Mouse (Mus musculus) spleen, postnatal 10 days (tissue): ENCODE measurements at regions not wholly inside any gene's neighbourhood (a gene's known extent, or its start where the extent isn't known, plus 50 kb on each side); places are given as distances from the start of the nearest gene placed in this dataset.
A peak's percentile ranks its signal among the peaks of the same experiment; 100 is the strongest.

Experiments
- DNase-seq, 2 experiments: peaks; one replicate each; pipeline ENCODE4 v3.0.0; 2021 to 2022; ENCODE audit warnings: low spot score in 2 of 2

DNA sequence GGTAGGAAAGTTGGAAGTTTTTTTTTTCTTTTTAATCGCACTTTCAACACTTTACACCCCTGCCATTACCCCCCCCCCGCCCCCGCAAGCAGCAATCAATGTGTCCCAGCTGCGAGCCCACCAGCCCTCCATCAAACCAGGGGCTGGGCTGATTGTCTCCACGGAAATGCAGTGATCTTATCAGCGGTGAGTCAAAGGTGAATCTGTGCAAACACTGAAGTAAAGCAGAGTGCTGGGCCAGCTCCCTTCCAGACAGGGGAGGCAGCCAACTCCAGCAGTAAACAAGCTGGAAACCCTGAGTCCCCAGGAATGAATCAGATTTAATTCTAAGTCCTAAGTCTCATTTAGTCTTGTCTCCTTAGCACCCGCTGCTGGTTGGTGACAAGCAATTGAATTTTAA lies 234.3 kb upstream of the Gpc5 start:
- no peak for DNase-seq

DNA sequence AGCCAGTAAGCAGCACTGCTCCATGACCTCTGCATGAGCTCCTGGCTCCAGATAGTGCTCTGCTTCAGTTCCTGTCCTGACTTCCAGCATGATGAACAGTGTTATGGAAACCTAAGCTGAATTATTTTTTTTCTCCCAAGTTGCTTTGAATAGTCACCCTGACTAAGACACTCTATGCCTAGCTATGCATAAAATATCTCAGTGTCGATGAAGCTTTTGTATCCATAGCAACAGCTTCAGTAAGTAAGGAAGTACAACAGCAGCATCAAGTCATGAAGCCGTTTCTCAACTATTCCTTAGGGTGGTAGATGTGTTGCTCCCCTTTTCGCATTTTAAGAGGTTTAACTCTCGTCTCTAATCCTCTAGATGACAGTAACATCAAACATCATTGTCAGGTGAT lies 228.4 kb upstream of the Gpc5 start:
- DNase-seq = no peak

DNA sequence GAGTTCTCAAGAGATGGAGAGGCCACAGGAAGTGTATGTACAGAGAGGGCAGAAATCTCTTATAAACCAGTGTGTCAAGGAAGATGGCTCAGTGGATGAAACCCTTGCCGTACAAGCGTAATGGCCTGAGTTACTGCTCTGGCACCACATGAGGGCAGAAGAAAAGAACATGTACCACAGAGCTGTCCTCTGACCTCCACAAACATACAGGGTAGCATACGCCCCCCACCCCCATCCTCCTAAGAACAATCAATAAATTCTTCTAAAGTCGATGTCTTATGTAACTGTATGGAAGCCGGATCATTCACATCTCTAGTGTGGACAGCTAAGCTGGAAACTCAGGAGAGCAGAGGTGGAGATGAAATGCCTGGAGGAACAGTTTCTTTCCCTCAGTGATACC lies 227.9 kb upstream of the Gpc5 start:
- no peak for DNase-seq

DNA sequence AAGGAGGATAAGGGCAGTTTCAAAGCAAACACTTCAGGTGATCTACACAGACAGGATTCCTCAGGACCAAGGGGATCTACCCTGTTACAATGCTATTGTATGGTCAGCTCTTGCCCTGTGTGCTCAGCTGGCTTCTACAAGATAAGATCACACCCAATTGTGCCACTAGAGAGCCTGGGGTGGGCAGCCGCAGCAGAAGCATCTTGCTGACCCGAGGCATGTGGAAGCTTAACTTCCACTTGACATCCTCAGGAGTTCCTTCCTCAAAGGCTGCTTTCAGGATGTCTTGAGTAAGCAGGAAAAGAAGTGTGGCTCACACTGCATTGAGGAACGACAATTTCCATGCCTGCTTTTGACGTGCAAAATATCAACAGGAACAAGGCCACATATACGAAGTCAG lies 222.8 kb upstream of the Gpc5 start:
- DNase-seq = no peak

DNA sequence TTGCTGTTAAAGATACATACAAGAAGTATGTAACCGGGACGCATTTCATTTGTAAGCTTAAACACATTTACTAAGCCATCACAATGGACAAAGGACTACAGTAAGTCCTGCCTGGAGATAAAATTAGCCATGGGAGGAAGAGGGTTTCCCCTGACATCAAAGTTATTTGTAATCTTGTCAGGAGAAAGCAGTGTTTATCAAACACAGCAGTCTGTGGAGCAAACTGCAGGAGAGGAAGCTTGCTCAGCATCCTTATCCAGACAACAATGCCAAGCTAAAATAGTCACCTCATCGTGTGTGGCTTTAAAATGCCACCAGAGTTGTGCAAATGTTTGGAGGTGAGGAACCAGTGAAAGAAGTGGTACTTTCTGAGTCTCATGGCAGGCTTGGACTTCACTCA lies 216.9 kb upstream of the Gpc5 start:
- no peak for DNase-seq

DNA sequence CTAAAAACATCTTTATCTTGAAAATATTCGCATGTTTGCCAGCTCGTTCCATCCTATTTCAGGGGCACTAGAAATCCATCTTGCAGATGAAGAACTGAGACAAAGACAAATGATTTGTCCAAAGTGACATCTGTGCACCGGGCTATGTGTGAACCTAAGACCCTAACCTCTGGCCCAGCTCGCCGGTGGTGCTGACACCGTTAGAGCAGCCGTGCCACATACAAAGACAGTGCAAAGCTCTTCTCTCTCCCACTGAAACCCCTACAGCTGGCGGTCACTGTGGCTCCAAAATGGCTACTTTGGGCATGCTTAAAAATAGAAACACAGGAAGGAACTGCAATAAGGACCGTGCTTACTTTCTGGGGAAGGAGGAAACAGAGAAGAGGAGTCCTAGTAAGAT lies 215.6 kb upstream of the Gpc5 start:
- no peak for DNase-seq

DNA sequence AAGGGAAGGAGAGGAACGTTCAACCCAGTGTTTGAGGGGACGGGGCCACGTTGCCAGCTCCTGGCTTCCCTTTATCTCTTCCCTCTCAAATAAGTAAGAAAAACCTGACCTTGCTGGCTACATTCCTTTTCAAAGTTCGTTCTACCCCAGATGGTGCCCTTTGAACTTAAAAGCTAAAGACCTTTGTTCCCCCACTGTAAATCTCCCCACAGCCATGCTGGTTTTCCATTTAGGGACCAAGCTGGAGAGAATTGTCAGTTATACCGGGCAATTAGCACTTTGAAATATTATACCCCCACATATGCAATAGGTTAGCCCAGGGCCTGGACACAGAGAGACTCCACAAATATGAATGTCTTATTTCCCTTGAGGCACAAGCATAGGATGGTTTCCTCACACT lies 214.5 kb upstream of the Gpc5 start:
- no peak for DNase-seq

DNA sequence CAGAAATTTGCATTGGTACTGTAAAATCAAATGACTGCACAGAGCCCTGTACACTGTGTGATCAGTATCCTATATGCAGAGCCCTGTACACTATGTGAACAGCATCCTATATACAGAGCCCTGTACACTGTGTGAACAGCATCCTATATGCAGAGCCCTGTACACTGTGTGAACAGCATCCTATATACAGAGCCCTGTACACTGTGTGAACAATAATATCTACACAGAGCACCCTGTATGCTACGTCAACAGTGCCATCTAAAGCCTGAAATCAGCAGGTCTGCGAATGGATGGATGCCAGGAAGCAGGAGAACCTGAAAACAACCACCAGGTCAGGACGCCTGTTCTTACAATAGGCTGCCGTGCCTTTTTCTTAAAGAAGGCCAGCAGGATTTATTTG lies 211.7 kb upstream of the Gpc5 start:
- DNase-seq = no peak

DNA sequence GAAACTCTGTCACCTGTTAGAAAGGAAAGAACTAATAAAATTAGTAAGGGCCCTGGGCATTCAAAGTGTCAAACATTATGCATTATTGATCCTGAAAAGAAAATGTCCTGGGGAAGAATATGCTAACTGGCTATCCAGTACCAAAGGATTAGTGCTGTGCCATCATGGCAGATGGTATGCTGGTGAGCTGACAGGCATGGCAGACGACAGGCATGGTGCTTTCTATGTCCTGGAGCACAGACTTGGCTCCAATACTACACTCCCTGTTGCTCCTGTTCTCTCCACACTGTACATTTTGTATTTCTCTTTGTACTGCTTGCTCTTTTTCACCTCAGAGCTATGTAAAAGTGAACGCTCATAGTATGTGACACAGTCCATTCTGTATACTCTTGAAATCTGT lies 187.9 kb upstream of the Gpc5 start:
- no peak for DNase-seq

DNA sequence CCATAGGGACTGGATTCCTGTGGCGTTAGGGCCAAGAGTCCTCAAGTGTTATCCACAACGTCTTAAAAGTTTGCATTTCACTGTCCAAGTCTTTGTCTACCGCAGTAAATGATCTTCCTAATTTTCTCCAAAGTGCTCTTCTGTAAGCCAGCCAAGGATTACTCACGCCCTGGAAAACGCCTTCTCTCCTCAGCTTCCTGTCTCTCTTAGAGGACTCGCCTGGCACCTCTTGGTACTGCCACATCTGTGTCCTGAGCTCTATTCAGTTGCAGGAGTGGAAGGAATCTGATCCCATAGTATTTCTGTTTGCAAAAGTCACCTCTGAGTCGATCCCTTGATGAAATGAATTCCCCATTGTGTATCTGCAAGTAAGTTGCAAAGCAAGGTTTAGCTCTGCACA lies 179.7 kb upstream of the Gpc5 start:
- DNase-seq = no peak

DNA sequence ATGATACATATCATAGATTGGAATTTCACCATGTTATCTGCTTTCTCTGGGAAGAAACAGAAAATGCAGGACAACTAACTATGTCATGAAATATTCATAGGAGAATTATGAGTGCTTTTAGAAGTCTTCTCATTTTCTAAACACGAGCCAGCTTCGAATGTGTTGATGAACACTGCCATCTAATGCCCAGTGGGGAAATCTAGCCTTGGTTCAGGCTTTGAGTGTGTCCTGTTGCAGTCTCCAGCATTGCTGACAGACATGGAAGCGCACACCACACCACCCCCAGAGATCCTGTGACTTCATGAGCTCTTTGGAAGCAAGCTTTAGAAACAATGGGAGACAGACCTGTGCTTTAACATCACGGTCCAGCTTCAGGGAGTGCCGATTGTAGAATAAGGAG lies 178.8 kb upstream of the Gpc5 start:
- no peak for DNase-seq

DNA sequence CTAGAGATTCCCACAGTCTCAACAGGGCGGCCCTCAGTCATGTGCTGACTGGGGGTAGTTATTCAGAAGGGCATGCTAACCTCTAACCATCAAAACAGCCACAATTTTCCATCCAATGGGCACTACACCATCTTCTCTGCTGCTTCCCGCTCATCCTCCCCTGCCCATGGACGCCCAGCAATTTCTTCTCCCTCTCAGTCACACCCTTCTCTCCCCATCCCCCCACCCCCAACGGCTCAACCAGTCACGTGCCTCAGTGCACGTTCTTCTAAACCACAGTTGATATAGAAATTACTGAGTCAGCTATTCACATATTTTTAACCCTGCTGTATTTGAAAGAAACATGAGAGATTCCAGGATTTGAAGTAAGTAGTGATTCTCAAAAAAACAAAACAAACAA lies 146.3 kb upstream of the Gpc5 start:
- no peak for DNase-seq

DNA sequence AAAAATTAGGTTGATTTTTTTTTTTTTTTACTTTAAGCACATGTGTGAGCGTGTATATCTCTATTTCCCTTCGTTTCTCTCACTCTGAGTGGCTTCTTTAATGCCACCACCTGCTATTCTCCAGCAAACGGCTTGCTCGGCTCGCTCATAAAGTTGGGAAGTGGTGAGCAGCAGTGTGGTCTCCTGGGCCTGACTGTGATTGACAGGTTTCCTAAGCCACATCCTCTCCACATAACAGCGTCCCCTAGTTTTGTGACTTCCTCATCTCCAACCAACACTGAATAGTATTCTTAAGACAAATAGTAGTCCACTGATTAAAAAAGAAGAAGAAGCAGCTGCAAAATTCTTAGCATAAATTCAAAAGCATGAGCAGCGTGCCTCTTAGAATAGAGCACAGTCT lies 145.7 kb upstream of the Gpc5 start:
- no peak for DNase-seq

DNA sequence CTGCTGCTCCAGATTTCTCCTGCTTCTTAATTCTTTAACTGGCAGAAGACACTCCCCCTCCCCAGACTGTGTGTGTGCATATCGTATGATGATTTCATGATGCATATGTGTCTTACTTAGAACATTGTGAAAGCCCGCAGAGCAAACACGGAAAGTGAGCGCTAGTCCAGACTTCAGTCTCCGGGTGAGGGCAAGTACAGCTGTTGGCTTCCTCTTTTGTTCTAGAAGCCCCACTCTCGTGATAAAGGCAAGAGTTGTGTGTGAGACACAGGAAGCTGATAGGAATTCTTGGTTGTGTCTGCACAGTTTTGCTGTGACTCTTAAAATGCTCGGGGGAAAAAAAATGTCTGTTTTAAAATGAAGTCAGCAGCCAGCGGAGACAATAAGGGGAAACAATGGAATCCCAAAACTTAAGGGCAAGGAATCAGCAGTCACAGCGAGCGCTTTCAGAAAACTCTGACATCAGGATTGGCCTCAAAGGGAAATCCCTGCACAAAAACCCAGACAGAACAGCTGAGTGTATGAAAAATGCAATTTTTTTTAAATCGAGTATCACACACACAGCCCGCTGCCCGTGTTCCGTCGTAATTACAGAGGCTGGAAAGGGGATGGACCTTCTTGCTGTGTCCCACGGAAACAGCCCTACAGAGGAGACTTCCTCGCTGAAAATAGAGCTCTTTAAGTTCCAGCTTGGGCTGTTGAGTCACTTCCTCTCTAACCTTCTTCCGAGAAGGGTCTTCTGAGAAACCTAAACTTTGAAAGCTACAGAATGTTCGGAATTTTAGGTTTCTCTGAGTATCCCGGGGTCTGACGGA lies 143.5 kb upstream of the Gpc5 start:
- peak; percentile 9 to 32 for DNase-seq

DNA sequence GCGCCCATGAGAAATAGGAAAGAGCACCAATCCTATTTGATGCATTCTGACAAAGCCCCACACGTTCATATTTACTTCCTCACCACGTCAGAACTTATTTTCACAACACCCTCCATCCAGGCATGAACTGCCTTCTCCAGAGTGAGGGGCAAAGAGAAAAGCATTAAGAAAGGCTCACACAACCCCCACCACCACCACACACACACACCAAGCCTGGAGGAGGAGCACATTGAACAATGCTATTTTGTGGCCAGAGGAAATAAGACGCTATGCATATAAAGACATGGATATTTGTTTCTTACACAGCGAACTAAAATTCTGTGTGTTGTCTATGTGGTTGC lies 142.9 kb upstream of the Gpc5 start:
- no peak for DNase-seq

DNA sequence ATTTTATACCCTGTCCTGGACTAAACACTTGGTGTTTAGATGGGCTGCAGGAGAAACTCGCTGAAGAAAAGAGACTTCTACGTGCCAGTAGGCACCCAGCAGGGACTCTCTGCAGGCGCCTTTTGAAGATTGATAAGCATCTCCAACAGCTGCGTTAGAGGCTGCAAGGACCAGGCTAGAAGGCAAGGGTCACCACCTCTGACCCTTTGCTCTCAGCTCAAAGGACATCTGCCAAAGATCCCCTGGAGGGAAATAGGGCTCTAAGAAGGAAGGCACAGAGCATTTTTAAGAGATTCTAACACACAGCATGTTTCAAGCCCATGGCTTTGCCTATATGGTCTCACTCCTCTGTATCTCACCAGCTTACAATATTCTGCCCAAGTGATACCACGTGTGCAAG lies 139.7 kb upstream of the Gpc5 start:
- DNase-seq = no peak

DNA sequence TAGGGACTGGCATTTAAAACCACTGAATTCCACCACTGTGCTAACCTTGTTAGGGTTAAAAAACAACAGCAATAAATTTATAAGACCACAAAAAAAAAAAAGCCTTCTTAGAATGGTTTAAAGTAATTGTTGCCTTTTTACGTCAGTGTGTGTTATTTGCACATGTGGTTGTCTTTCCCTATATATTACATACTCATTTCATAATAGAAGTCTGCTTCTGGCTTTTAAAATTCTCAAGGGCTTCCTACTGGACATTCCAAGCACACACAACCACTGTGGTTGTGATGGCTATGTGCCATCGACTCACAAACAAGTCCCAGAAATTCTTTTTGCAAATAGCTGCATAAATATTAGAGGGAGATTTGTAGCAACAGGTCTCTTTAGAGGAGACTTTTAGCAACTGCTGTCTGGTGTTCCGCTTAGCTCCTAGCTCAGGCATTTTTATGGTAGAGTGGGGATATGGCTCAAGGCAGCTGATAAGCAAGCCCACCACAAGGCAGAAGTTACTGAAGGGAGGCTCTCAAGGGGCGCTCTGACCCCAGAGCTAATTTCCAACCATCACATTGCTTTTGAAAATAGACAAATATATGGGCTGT lies 138.8 kb upstream of the Gpc5 start:
- DNase-seq = no peak

DNA sequence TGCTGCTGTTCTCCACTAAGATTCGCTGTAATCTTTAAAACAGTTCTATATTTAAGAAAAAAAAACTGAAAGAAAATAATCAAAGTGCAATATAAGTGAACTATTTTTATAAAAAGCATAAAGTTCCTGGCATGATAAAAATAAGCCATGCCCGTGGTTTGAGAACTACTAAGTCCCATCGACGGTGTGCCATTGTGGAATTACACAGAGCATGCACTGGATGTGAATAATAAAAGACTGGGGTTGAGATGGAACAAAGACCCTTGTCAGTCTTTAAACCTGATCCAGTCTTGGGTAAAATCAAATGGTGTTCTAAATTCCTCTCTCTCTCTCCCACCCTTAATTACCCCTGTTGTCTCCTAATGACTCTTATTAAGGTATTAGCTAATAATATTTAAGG lies 137.7 kb upstream of the Gpc5 start:
- no peak for DNase-seq

DNA sequence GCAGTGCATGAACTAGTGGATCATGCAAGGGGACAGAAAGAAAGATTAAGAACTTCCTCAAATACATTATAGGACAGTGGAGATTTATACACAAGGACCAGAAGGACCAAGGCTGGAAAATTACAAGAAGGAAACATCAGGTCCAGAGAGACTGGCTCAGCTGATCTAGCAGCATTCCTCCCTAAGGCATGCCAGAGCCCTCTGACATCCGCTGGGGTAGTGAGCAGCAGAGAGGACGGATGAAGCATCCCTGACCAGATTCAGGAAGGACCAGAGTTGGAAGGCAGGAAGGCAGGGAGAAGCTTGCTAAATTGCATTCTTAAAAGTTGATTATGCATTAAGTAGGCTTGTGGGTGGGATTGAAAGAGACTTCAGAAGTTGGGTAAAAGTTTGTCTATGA lies 136.4 kb upstream of the Gpc5 start:
- no peak for DNase-seq

DNA sequence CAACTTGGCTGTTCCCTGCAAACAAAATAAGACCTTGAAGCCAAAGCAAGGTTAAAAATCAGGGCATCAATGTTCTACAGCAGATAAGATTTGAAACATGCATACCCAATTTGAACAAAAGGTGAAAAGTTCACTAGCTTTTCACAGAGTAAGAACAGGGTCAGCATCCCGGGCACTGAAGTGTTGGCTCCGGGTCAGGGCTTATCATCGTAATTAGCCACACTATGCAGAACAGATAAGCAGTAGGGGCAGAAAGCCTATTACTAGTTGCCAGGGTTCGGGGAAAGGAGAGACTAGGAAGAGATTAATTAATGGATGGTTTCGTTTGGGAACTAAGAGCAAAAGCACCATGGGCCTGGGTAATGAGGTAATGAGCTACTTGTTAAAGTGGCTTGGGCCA lies 131.7 kb upstream of the Gpc5 start:
- DNase-seq = no peak

DNA sequence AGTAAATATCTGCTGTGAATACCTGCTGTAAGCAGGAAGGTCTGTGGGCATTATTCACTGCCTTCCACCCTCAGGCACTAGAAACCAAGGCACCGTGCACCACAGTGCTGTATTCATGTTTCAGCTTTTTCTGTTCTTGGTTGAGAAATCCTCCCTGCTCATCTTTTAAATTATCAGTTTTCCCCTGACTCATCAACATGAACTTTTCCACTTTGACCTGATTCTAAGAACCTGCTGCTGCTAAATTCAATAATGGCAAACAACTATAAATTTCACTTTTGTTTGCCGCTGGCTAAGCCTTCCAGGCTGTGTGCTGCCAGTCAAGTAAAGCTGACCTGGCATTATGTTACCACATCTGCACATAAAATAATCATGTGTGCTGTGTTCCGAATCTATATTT lies 126.1 kb upstream of the Gpc5 start:
- no peak for DNase-seq

DNA sequence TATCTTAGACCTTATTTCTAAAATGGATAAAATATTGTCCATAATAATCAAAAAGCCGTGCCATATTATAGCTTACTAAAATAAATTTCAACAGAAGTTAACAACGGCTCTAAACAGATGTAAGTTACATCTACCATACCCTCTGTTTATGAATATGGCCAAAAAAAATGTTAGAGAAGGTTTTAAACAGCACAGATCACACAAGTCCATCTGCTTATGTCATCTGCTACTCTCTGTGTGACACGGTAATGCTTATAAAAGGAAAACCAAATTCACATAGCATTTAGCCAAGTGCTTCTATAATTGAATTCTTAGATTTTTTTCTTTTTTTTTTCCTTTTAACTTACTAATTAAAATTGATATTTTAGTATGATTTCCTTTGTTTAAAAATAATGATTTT lies 123.0 kb upstream of the Gpc5 start:
- DNase-seq = no peak

DNA sequence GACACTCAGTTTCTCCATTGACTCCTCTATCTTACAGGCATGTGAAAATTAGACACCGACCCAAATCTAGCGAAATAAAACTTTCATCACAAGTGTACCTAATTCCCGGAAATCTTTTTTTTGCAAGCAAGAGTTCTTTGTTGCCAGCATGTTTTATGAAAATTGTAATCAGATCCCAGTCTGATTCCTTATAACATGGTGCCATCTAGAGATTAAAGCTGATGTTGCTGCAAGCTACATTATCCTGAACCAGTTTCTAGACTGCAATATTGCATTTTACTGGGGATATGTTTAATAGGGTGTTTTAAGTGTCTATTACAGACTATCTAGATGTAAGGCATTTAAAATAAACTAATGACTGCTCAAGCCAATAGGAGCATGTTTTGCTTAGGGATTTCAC lies 110.9 kb upstream of the Gpc5 start:
- no peak for DNase-seq

DNA sequence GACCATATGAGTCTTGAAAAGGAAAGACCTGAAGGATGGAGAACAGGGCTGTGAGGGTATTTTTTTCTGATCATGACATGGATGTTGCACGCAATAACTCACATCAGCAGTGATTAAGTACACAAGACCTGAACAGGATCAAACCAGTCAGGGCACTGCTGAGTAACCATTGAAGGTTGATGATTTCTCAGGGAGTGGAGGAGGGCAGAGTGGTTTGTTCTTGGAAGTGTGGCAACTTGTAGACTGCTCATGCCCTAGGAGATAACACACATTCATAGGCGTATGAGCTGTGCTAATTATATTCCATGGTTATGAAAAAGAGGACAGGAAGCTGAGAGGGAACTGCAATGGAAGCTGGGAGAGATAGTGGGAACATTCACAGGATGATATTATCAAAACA lies 88.8 kb upstream of the Gpc5 start:
- DNase-seq = no peak
